Mouse (Mus musculus) common myeloid progenitor, adult 5-6 weeks (primary cell): ENCODE measurements around the gene Zfp277. TPM values are rescaled to one million over a fixed set of nuclear protein-coding genes. Genes with fewer than 3 reads are reported as not detected.

Experiments used
- ATAC-seq: replicated peaks from 2 replicates; pipeline ENCODE4 v1.8.0; 2016; ENCODE audit warnings: low read depth, mild to moderate bottlenecking, moderate TSS enrichment, inconsistent platforms; ENCODE audit not compliant: poor library complexity, severe bottlenecking
- total RNA-seq: library from RNA; stranded (forward); fragments of 200-1000, 187-1606 nt; gene quantifications from 2 replicates; pipeline ENCODE4 v1.2.3, GENCODE M21; 2017

The Zfp277 gene
- total RNA-seq, 1 experiment from 2014 or later = 32.9 TPM

DNA sequence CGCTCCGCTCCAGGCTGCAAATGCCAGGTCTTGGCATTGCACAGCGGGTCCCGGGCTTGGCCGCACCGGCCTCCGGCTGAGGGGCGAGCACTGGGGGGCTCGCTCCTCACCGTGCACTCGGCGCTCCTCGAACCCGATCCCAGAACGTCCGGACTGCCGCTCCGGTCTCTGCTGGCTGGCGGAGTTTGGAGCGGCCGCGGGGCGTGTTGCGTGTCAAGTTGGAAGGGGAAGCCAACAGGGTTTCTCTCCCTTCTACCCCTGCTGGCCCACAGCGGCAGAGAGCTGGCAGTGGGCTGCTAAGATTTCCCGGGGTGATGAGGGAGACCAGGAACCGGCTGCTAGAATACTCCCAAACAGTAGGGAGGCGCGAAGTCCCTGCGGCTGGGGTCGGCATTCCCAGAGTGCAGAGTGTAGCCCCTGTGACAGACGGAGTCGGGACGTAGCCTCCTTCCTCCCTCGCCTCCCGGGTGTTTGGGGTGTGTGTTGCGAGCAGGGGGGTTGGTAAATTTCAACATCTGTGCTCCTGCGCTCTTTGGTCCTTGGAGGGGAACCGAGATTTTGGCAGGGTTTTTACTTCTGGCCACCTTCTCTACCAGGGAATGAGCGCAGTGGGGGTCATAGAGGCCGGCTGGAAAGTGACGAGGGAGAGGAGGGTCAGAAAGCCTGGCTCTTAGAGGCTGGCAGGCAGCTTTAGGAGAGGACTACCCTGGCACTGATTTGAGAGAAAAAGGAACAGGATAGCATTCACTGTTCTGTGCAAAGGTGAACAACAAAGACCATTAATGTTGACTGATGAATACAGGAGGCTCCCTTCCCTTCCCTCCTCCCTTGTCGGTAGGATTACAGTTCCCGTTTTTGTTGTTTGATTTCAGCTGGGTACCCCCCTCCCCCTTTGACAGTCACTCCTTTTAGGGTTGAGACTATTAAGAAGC lies 1.0 kb upstream of the Zfp277 start:
- peak; percentile 13; the same call in 1 of the 2 replicates for ATAC-seq

DNA sequence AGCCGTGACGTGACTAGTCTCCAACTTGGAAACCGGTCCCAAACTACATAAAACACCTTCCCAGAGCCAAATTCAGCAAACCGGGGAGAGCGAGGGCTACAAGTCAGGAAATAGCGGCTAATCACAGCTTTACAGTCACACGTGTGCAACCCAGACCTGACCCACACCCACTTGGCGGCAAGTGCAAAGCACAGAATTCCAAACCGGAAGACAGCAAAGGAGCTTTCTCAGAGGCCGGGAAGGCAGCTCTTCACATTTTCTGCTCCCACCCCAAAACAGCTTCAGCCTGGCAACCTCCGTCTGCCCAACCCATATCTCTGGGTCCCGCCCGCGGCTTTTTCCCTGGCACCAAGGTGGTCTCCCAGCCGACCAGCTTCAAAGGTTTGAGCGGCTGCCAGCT lies 496 bp downstream of the Zfp277 start:
- peak; percentile 26 for ATAC-seq

DNA sequence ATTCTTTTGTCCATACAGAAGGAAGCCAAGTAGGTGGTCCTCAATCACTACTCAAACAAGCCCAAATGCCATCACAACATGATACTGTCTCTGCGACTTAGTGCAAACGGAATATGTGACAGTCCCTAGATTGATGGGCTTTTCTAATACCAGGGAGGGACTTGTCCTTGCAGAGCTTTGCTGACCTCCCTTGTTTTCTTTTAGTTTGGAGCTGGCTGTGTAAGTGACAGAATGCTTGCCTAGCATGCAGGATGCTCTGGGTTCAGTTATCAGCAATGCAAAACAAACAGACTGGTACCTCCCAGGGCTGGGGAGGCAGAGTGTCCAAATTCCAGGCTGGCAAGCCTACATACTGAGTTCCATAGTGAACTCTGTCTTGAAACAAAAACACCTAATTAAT lies 7.7 kb downstream of the Zfp277 start:
- no peak for ATAC-seq

DNA sequence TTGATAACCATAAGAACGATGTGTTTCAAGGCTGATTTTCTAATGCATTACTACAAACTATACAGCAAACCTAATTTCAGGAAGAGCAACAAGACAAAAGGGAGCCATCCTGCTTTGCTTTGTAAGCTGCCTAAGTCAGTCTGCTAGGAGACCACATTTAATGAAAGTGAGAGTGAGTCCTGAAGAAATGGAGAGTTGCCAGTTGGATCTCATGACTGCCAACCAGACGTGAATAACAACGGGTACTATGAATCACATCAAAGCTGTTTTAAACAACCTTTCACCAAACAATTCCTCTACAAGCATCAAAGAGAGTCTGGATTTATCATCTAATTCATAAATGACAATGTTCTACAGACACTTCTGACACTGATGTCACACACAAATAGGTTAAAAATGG lies 11.6 kb downstream of the Zfp277 start:
- no peak for ATAC-seq

DNA sequence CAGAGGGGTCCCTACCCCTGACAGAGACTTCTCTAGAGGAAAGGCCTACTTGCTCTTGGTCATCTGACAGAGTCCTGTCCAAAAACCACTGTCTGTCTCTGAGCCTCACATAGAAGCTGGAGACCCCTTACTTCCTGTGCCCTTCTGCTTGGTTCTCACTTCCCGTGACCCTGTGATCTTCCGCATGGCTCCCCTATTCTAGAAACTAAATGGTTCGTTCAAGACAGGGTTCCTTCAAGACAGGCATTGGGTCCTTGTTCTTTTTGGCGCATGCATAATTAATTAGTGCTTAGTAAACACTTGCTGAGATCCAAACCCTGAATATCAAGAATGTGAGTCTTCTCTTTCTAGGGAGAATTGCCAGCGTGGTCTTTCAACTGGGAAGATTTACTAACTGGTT lies 14.6 kb downstream of the Zfp277 start:
- no peak for ATAC-seq

DNA sequence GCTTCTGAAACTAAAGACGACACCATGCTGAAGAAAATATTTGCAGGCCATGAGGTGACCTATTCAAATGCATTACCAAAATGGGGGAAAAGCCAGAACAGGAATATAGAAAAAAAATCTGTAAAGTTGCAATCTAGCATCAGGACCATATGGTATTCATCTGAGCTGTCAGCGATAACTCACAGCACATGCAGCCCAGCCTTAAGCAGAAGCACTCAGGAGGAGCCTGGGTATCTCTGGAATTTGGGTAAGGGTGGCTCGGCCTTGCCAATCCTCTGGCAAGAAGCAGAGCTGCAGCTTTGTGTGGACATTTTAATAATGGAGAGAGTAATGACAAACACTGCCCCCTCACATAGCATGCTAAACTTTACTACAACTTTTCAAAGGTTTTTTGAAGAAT lies 15.7 kb downstream of the Zfp277 start:
- no peak for ATAC-seq

DNA sequence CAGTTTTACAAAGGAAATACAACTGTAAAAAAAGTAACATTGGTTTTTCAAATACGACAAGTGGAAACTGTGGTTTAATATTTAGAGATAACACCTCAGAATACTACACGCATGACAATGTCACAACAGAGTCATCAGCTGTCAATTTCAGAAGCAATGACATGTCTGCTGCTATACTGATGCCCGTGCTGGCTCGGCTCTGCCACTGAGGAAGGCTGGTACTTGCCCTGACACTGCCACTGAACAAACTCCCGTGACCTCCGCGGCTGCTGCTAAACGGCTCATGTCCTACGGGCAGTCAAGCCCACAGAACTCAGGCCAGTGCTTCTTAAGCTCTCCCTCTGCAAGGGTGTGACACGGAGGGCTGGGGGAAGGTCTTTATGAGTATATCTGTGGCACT lies 18.1 kb downstream of the Zfp277 start:
- peak; percentile 75 for ATAC-seq

DNA sequence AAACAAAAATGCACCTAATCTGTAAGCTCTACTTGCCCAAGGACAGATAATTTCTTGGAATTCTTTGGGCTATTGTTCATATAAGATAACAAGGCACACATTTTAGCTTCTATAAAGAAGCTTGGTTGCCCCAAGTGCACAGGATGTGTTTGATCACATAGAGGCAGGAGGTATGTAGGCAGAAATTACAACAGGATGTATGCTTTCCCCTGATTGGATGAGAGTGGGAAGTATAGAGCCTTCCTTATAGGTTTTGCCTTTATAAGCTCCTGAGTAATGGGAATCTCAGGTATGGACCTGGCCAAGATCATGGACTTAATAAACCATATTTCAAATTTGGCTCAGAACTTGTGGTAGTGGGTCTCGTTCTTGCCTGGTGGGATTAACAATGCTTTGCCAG lies 20.7 kb downstream of the Zfp277 start:
- no peak for ATAC-seq

DNA sequence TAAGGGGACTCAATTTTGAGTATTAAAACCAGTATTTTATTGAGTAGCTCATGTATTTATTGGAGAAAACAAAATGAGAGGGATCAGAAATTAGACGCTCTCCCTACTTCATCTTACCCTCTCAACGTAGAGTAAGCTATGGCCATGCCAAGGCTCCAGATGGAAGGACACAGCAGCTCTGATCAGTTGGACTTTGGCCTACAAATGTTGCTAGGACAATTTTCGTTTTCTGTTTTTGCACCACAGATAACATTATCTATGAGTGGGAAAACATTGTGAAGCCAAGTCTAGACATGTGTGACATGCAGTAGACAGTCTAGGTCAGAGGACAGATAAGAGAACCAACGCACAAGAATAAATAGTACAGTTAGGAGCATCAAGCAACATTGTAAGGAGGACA lies 28.4 kb downstream of the Zfp277 start:
- no peak for ATAC-seq

DNA sequence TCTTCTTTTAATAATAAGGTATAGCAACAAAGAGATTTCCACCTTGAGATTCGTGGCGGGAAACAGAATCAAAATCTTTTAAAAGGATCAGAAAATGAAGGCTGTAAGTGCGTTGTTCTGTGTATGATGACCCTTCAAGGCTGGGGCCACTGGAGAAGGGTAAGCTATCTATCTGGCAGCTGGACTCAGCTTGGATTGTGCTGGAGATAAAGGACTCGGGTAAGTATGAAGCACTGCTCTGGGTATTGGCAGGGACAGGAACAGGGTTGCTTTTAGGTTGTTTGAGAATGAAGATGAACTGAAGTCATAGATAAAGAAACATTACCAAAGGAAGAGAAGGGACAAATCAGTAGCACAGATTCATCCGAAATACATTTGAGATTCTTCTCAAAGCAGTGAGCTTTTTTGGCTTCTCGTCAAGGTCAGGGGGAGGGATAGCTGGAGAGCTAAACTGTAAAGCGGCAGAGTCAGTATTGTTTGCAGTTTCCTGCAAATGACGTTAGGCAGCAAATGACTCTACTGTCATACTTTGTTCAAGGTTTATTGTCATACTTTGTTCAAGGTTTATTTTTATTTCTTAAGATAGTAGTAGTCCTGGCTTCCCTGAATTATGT lies 30.3 kb downstream of the Zfp277 start:
- ATAC-seq = no peak

DNA sequence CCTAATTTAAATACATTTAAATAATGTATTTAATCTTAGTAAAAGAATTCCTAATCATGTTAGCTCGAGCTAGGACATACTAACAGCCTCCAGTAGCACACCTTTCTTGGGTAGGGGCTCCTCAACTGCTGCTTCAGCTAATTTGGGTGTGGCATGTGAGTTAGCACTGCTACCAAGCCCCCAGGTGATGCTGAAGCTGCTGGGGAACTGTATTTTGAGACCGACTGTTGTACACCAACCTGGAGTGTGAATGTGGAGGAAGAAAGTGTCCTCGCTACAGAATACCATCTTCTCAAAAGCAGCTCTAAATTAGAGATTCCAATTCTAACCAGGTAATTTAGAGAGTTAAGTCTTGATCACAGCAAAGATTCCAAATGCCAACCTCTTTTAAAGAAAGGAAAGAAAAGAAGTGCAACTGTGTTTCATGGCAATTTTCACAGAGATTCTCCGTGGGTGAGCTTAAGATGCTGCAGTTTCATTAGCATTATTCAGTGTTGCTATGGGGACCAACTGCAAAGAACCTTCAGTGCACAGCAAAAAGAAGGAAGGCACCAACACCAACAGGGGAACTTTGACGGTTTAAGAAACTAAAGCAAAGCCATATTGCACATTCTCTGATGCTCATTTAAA lies 30.9 kb downstream of the Zfp277 start:
- ATAC-seq = no peak

DNA sequence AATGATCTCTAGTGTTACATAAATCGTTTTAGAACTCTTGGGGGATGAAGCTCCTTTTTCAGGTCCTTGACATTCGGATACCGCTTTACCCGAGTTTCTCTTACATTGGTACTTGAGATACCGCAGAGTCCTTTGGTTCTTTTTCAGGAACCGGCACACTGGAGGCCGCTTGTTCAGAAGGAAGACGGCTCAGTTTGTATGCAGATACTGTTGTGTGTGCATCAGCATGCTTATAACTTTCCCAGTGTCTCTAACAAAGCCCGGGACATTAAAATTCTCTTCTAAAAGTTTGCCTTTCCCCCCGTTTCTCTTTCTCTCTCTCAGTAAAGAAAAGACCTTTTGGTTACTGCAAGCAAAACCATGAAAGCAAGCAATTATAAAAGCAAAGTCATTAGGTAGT lies 45.9 kb downstream of the Zfp277 start:
- no peak for ATAC-seq

DNA sequence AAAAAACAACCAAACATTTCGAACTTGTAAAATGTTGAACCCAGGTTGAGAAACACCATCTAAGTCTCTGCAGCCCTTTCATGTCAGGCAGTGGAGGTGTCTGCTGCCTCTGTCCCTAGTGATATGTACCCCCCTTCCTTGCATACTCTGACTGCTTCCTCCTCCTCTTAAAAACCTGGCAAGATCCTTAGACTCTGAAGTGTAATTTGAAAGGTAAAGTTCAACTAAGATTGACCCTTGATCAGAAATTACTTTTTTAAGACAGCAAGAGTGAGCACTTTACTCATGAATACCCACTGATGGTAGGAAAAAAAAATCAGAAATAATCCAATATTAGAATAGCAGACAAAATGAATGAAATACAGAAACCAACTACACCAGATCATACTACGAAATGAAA lies 46.3 kb downstream of the Zfp277 start:
- ATAC-seq = no peak

DNA sequence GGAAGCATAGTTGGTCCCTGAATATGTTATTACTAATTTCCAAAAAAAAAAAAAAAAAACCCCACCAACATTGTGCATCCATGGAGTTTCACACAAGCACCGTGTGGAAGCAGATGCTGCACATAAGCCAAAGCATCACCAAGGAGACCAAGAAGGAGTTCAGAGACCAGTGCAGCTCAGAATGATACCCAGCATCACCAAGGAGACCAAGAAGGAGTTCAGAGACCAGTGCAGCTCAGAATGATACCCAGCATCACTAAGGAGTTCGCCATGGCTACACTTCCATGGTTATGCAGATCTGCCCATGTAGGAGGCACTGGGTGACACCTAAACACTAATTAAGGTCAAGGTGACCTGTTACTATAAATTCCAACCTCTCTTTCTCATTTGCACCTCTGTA lies 46.8 kb downstream of the Zfp277 start:
- no peak for ATAC-seq

DNA sequence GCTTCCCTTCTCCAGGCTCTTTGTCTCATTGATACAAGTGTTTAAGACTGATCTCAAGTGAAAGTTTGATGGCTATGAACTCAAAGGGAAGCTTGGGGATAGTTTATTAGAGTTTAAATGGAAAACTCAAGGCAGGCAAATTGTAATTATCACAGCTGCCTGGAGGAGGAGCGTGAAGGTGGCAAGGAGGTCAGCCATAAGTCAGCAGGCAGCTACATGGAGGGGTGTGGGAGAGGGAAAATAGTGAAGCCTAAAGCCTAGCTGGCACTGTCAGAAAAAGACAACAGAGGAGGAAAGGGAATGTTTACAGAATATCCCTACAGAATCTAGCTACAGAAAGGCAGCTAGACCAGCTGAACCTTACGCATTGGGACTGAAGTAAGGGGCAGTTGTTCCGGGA lies 52.8 kb downstream of the Zfp277 start:
- ATAC-seq = no peak

DNA sequence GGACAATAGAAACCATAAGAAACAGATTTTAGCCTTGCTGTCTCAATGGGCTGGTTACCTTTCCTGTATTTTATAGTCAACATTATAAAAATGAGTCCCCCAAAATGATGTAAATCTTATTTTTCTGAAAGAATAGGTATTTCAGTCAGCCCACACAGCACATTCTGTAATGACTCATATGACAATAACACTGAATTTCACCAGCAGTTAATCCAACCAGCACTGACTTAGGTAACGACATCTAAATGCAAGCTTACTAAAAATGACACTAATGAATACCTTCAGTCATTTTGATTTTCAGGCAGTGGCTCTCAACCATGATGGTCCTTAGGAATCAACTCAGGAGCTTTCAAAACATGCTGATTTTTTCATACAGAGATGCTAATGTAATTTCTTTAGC lies 54.4 kb downstream of the Zfp277 start:
- no peak for ATAC-seq

DNA sequence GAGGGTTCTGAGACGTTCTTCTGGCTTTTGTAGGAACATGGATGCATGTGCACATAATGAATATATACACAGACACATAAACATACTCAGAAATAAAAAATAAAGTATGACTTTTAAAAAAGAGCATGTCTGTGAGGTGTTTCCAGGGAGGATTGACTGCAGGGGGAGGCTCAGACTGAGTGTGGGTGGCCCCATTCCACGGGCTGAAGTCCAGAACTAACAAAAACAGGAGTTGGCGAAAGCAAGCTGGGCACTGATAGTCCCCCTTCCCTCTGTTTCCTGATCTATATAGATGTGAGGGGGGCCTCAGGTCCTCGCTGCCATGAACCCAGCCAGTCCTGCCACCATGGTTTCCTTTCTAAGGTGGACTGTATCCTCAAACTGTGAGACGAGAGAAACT lies 57.9 kb downstream of the Zfp277 start:
- ATAC-seq = no peak

DNA sequence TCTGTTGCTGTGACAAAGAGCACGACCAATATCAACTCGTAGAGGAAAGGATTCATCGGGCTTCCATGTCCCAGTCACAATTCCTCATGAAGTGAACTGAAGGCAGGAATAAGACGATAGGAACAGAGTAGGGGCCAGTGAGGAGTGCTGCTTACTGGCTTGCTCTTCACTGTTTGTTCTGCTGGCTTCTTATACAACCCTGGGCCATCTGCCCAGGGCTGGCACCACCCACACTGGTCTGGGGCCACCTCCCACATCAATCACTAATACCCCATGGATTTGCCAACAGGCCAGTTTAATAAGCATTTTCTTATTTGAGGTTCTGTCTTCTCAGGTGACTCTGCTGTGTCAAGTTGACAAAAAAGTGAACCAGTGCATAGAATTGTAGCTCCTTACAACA lies 60.4 kb downstream of the Zfp277 start:
- no peak for ATAC-seq

DNA sequence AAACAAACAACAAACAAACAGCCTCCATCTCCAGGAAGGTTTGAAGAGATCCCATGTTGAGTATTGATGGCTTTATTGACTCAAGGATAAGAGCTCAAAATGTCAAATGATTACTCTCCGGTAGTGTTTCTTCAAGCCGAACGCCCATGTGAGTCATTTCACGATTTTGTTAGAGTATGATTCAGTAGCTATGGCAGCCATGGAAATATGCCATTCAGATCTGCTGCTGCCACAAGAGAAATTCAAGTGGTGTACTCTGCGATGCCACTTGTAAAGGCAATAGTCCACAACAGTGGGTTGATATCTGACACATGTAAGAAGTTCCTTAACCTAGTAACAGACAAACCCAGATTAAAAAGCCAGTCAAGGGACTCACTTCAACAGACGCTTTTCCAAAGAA lies 62.0 kb downstream of the Zfp277 start:
- ATAC-seq = no peak

DNA sequence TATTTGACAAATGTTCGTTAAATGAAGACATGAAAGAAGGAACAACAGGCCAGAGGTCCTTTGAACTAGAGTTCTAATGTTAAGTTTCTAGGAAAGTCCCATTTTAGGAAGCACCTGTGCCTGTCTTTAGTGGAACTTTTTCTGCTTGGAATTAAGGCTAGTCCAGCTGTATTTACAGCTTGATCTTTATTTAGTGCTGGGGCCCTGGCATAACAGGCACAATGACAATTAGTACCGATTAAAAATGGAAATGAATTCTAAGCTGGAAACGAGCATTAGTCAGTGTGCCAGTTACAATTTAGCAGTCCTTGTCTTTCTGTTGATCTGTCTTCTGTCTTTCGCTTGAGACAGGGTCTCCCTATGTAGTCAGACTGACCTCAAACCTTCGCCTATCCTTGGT lies 63.2 kb downstream of the Zfp277 start:
- no peak for ATAC-seq

DNA sequence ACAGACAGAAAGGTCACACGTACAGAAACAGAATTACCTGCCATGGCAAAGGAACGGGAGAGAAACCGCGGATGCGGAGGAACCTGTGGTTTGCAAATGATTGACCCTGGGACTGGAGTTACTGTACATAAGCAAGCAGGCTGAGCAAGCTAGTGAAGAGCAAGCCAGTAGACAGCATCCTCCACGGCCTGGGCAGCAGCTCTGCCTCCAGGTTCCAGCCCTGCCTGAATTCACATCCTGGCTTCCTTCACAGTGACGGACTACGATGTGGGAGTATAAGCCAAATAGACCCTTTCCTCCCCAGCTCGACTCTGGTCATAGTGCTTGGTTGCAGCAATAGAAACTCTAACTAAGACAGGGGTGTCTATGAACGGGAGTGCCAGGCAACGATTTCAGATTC lies 63.9 kb downstream of the Zfp277 start:
- 0 out of 2 replicates have a peak, but pooled peaks have one; percentile 11 for ATAC-seq
